Mouse (Mus musculus) embryonic facial prominence, embryonic 12.5 days (tissue): ENCODE data around the gene Prima1. TPM values are rescaled to one million over a fixed set of nuclear protein-coding genes. Genes with fewer than 3 reads are reported as not detected.

Experiments
- ATAC-seq: fragments of 200-750 bp; cut with Nextera tagmentation; 2 replicates; pipeline ENCODE4 v1.8.0; 2017; ENCODE audit not compliant: insufficient number of reproducible peaks, insufficient read depth, low FRiP score, low TSS enrichment
- H3K27ac ChIP-seq: fragments of 300-500 bp; sonication (generic); 2 replicates; pipeline ENCODE4 v1.5.1; 2016; ENCODE audit warnings: mild to moderate bottlenecking
- H3K27me3 ChIP-seq: fragments of 300-500 bp; sonication (generic); 2 replicates; pipeline ENCODE4 v1.6.1; 2016; ENCODE audit warnings: mild to moderate bottlenecking, moderate library complexity
- H3K36me3 ChIP-seq: fragments of 300-500 bp; sonication (generic); 2 replicates; pipeline ENCODE4 v1.6.1; 2016; ENCODE audit warnings: mild to moderate bottlenecking
- H3K4me1 ChIP-seq: fragments of 300-500 bp; sonication (generic); 2 replicates; pipeline ENCODE4 v1.6.1; 2016
- H3K4me2 ChIP-seq: fragments of 300-500 bp; sonication (generic); replicated peaks from 2 replicates; pipeline ENCODE4 v1.6.1; 2016; ENCODE audit warnings: mild to moderate bottlenecking, moderate library complexity
- H3K4me3 ChIP-seq: fragments of 300-500 bp; sonication (generic); 2 replicates; pipeline ENCODE4 v1.5.1; 2016; ENCODE audit warnings: mild to moderate bottlenecking
- H3K9ac ChIP-seq: fragments of 300-500 bp; sonication (generic); 2 replicates; pipeline ENCODE4 v1.6.1; 2016; ENCODE audit warnings: mild to moderate bottlenecking, moderate library complexity
- H3K9me3 ChIP-seq: fragments of 300-500 bp; sonication (generic); 2 replicates; pipeline ENCODE4 v1.6.1; 2016; ENCODE audit warnings: mild to moderate bottlenecking, moderate library complexity
- WGBS: fragments of 180-500 bp; shearing (Covaris S2); methylation state at CpG from one replicate; pipeline ENCODE4 v1.1.7; 2016; 5-methylcytosine and 5-hydroxymethylcytosine counted together
- polyA plus RNA-seq: library from polyadenylated mRNA; unstranded; fragments of >200 nt; fragmentation: Nextera tagmentation; extraction: Ambion mirVana; gene quantifications from 2 replicates; pipeline ENCODE4 v1.2.1, GENCODE M21; 2016

The Prima1 gene
- 0.61 and 0.79 TPM in 2 replicates for polyA plus RNA-seq

DNA sequence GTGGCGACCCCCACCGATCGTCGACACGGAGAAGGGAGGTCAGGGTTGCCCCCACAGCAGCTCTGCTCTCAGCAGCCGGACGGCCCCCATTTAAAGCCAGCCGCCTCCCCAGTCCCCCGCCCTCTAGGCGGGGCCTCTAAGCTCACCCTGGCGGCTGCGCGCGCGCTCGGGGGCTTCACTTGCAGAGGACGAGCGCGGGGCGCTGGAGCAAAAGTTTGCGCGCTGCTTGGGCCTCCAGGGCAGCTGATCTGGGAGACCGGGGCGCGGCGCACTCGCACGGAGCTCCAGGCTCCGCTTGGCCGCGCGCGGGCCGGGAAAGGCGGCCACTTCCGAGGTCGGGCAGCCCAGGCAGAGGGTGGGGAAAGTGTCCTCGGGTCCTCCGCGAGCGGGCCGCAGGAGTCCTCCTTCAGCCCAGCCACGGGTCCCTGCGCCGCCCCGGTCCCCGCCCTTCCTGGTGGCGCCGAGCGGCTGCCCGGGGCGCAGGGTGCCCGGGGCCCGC, at the start of gene Prima1:
Prima1 (minus strand) TSS at position 68 of the 499 bp plus-strand sequence.
- Histone ChIP-seq H3K36me3 (no peaks in the 10 kb centered on the region), H3K4me1 (peaks cover 9% of the 10 kb centered on the region; the same call in 1 of the 2 replicates), H3K27ac (peak within 1 kb of the TSS; percentile 66), H3K4me2 (peak within 1 kb of the TSS; percentile 96), H3K27me3 (peaks cover 28% of the 10 kb centered on the region), H3K9me3 (no peaks in the 10 kb centered on the region), H3K4me3 (peak within 1 kb of the TSS; percentile 64), H3K9ac (peak within 1 kb of the TSS; percentile 72)
- peak; percentile 68 for ATAC-seq
- 0% methylated on average over 53 of the region's 54 CpGs for WGBS

DNA sequence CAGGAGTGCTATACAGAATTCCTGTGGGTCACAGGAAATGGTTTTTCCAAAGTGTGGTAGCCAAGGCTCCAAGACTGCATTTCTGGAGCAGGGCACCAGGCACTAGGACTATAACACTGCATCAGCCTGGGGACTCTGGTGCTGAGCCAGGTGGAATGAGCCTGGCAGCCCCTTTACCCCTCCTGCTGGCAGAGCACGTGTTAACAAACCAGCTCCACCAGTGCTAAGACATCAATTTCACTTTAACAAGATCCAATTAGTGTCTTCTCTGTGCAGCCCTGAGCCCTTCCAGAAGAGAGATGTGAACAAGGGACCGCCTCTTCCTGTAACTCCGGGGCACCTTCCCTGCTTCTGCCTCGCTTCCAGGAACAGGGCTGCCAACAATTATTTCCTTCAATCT, 45.3 kb upstream of the Prima1 start:
- Histone ChIP-seq H3K9ac (no peak overlapping the region), H3K27ac (no peak overlapping the region), H3K27me3 (no peaks in the 10 kb centered on the region), H3K4me3 (no peak overlapping the region), H3K4me2 (no peak overlapping the region), H3K9me3 (no peaks in the 10 kb centered on the region), H3K36me3 (no peaks in the 10 kb centered on the region), H3K4me1 (no peaks in the 10 kb centered on the region)
- 59% methylated on average over 4 of the region's 4 CpGs for WGBS
- no peak for ATAC-seq

DNA sequence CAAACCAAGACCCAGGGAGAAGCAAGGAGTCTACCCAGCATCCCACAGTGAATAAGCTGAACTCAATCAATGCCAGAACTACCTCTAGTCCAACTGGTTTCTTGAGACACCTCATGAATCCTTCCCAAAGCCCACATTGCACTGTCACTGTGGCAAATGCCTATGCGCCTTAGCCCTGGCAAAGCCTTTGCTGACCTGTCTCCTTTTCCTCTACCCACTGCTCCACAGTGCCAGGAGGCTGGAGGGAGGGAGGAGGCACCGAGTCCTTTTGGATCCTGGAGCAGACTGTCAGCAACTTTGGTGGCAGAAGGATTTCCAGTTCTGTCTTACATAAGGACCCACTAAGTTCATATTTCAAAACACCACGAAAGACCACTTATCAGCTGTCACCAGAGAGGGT, 41.5 kb upstream of the Prima1 start:
- no peak overlapping the region for H3K9ac ChIP-seq
- H3K4me1 ChIP-seq = no peaks in the 10 kb centered on the region
- no peaks in the 10 kb centered on the region for H3K9me3 ChIP-seq
- no peak overlapping the region for H3K27ac ChIP-seq
- WGBS = 89% methylated on average over 3 of the region's 3 CpGs
- no peaks in the 10 kb centered on the region for H3K27me3 ChIP-seq
- H3K36me3 ChIP-seq = no peaks in the 10 kb centered on the region
- no peak for ATAC-seq
- H3K4me2 ChIP-seq = no peak overlapping the region
- H3K4me3 ChIP-seq = no peak overlapping the region

DNA sequence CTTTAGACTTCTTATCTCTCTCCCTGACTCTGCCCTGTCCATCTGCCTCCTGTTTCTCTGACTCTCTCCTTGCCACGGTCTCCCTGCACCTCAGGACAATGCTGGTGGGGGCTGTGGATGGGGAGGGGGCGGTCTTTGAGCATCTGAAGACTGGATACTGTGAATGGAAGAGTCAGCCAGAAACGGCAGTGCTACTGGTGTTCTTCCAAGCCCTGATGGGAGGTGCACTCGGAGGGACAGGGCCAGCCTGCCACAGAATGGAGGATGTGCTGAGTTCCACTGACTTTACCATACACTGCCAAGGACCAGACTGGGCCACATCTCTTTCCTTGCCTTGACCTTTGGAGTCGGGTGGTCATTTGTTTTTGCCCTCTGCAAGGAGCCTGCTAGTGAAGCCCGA, 41.0 kb upstream of the Prima1 start:
- H3K9me3 ChIP-seq = no peaks in the 10 kb centered on the region
- H3K27me3 ChIP-seq = no peaks in the 10 kb centered on the region
- no peak for ATAC-seq
- H3K4me2 ChIP-seq = no peak overlapping the region
- H3K9ac ChIP-seq = no peak overlapping the region
- no peaks in the 10 kb centered on the region for H3K4me1 ChIP-seq
- H3K27ac ChIP-seq = no peak overlapping the region
- no peaks in the 10 kb centered on the region for H3K36me3 ChIP-seq
- WGBS = 64% methylated on average over 6 of the region's 6 CpGs
- H3K4me3 ChIP-seq = no peak overlapping the region

- H3K36me3 ChIP-seq = no peaks in the 10 kb centered on the region
- H3K27ac ChIP-seq = no peak overlapping the region
- no peak overlapping the region for H3K4me3 ChIP-seq
- no peaks in the 10 kb centered on the region for H3K9me3 ChIP-seq
- H3K4me2 ChIP-seq = no peak overlapping the region
- WGBS = 68% methylated on average over 4 of the region's 4 CpGs
- no peak for ATAC-seq
- no peaks in the 10 kb centered on the region for H3K27me3 ChIP-seq
- H3K4me1 ChIP-seq = no peaks in the 10 kb centered on the region
- H3K9ac ChIP-seq = no peak overlapping the region
Measured at GRCm38 (mm10) chr12:103281912-103282311, 40.0 kb upstream of the Prima1 start.

- no peaks in the 10 kb centered on the region for H3K9me3 ChIP-seq
- no peak overlapping the region for H3K4me2 ChIP-seq
- H3K9ac ChIP-seq = no peak overlapping the region
- no peak overlapping the region for H3K4me3 ChIP-seq
- no peaks in the 10 kb centered on the region for H3K4me1 ChIP-seq
- no peaks in the 10 kb centered on the region for H3K27me3 ChIP-seq
- no peaks in the 10 kb centered on the region for H3K36me3 ChIP-seq
- WGBS = 57% methylated on average over 2 of the region's 2 CpGs
- H3K27ac ChIP-seq = no peak overlapping the region
- no peak for ATAC-seq
Measured at GRCm38 (mm10) chr12:103281491-103281890, 39.5 kb upstream of the Prima1 start.

- no peaks in the 10 kb centered on the region for H3K27me3 ChIP-seq
- H3K4me3 ChIP-seq = no peak overlapping the region
- H3K4me1 ChIP-seq = no peaks in the 10 kb centered on the region
- no peak for ATAC-seq
- H3K9me3 ChIP-seq = no peaks in the 10 kb centered on the region
- no peak overlapping the region for H3K9ac ChIP-seq
- H3K36me3 ChIP-seq = no peaks in the 10 kb centered on the region
- WGBS = 83% methylated on average over 4 of the region's 4 CpGs
- no peak overlapping the region for H3K4me2 ChIP-seq
- H3K27ac ChIP-seq = no peak overlapping the region
Measured at GRCm38 (mm10) chr12:103276422-103276821, 34.5 kb upstream of the Prima1 start.

- Histone ChIP-seq H3K36me3 (no peaks in the 10 kb centered on the region), H3K9me3 (no peaks in the 10 kb centered on the region), H3K4me3 (no peak overlapping the region), H3K27ac (no peak overlapping the region), H3K9ac (no peak overlapping the region), H3K4me1 (no peaks in the 10 kb centered on the region), H3K4me2 (no peak overlapping the region), H3K27me3 (no peaks in the 10 kb centered on the region)
- ATAC-seq = no peak
- 93% methylated on average over 2 of the region's 2 CpGs for WGBS
Measured at GRCm38 (mm10) chr12:103273732-103274131, 31.8 kb upstream of the Prima1 start.

DNA sequence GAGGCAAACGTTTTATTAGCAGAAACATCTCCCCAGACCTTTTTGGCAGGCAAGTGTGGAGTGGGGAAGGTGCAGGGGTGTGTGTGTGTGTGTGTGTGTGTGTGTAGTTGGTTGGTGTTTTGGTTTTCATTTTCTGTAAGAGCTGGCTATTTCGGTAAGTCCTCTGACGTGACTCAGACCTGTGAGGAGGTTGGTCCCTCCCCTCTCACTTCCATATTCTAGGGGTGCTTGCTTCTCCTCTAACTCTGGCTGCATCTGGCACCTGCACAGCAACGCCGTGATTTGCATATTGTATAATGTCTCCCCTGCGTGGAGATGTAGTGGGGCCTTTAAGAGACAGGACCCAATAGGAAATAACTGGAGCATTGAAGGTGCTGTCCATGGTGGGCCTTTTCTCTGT, 31.1 kb upstream of the Prima1 start:
- Histone ChIP-seq H3K9me3 (no peaks in the 10 kb centered on the region), H3K27me3 (no peaks in the 10 kb centered on the region), H3K27ac (no peak overlapping the region)

DNA sequence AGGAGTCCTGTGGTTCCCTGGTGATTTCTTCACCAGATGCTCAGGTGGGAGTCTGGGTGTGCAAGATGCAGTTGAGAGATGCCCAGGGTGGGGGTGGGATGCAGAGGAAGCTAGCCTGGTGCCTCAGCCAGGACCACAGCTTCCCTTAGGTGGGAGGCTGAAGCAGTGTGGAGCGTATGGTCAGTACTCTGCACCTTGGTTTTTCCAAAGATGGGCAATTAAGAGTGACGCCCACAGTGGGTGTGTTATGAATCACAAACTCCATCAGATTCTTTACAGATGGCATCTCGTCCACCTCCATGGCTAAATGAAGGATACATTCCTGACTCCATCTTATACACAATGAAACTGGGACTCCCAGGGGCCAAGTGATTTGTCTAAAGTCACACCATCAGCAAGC, 30.2 kb upstream of the Prima1 start:
- Histone ChIP-seq H3K4me3 (no peak overlapping the region), H3K36me3 (no peaks in the 10 kb centered on the region), H3K27me3 (no peaks in the 10 kb centered on the region), H3K4me2 (no peak overlapping the region), H3K9me3 (no peaks in the 10 kb centered on the region), H3K9ac (no peak overlapping the region), H3K4me1 (no peaks in the 10 kb centered on the region), H3K27ac (no peak overlapping the region)
- 83% methylated on average over 3 of the region's 3 CpGs for WGBS
- ATAC-seq = no peak

More for the DNA sequence above, 31.1 kb upstream of the Prima1 start:
- H3K4me3 ChIP-seq = no peak overlapping the region
- no peaks in the 10 kb centered on the region for H3K4me1 ChIP-seq
- H3K36me3 ChIP-seq = no peaks in the 10 kb centered on the region
- no peak for ATAC-seq
- H3K9ac ChIP-seq = no peak overlapping the region
- WGBS = 64% methylated on average over 6 of the region's 6 CpGs
- H3K4me2 ChIP-seq = no peak overlapping the region

DNA sequence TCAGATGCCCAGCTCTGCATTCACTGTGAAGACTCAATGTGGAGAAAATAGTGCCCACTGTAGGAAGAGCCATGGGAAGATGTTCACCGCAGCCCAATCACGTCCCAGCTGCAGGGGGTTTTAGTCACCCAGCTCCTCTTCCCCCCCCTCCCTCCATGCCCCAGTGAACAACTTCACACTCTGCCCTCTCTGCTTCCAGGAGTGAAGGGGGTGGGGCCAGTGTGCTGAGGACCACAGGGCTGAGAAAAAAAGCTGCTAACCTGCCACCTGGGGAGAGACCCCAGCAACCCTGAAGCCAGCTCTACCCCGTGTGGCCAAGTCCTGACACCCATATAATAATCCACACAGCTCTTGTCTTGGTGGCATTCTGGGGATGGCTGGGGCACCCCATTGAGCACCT, 24.7 kb upstream of the Prima1 start:
- WGBS = 31% methylated on average over 3 of the region's 3 CpGs
- H3K27me3 ChIP-seq = no peaks in the 10 kb centered on the region
- H3K9me3 ChIP-seq = no peaks in the 10 kb centered on the region

GRCm38 (mm10) chr12:103262017-103262865, 20.3 kb upstream of the Prima1 start:
- Histone ChIP-seq H3K27me3 (no peaks in the 10 kb centered on the region), H3K27ac (no peak overlapping the region), H3K9ac (no peak overlapping the region), H3K4me3 (no peak overlapping the region), H3K36me3 (no peaks in the 10 kb centered on the region), H3K9me3 (no peaks in the 10 kb centered on the region), H3K4me1 (no peaks in the 10 kb centered on the region), H3K4me2 (no peak overlapping the region)
- 59% methylated on average over 13 of the region's 13 CpGs for WGBS
- ATAC-seq = no peak

More for the DNA sequence above, 24.7 kb upstream of the Prima1 start:
- Histone ChIP-seq H3K36me3 (no peaks in the 10 kb centered on the region), H3K4me3 (no peak overlapping the region), H3K9ac (no peak overlapping the region), H3K4me1 (no peaks in the 10 kb centered on the region), H3K4me2 (no peak overlapping the region), H3K27ac (no peak overlapping the region)
- no peak for ATAC-seq
